Mouse (Mus musculus): Measurements from ENCODE around the gene Gm572. TPM values are rescaled to one million over a fixed set of nuclear protein-coding genes. Genes with fewer than 3 reads are reported as not detected.
A peak's percentile ranks its signal among the peaks of the same experiment; 100 is the strongest.

Gene Gm572
- polyA plus RNA-seq, 1 experiment from 2014 or later: not detected

- H3K4me2 ChIP-seq (ENCODE audit: low read depth, low read length): no peak overlapping the region
- WGBS (ENCODE audit: insufficient replicate concordance): 68% methylated on average over 15 of the region's 15 CpGs
These were observed 24.1 kb downstream of the Gm572 start for GRCm38 (mm10) chr4:148667006-148667755.

GRCm38 (mm10) chr4:148671230-148671947 lies 28.3 kb downstream of the Gm572 start:
- ATAC-seq (ENCODE audit: low read depth): peak; percentile 77
- no peak overlapping the region for H3K4me3 ChIP-seq (ENCODE audit: low read depth, low read length)
- H3K27ac ChIP-seq (ENCODE audit: low read length): no peak overlapping the region

More at GRCm38 (mm10) chr4:148667006-148667755, 24.1 kb downstream of the Gm572 start:
- Histone ChIP-seq H3K4me1 (ENCODE audit: control insufficient read depth, low read depth, low read length) (peaks cover 14% of the 10 kb centered on the region), H3K9ac (ENCODE audit: low read depth, low read length) (no peak overlapping the region), H3K9me3 (replicated peaks; ENCODE audit: control insufficient read depth, low read length) (no peaks in the 10 kb centered on the region), H3K4me3 (ENCODE audit: low read depth, low read length) (no peak overlapping the region), H3K36me3 (ENCODE audit: control insufficient read depth, insufficient read depth) (no peaks in the 10 kb centered on the region), H3K27me3 (ENCODE audit: control insufficient read depth, insufficient read depth, low read depth, low read length) (no peaks in the 10 kb centered on the region; the same call in 1 of the 2 replicates), H3K27ac (ENCODE audit: low read length) (no peak overlapping the region)
- no peak for ATAC-seq (ENCODE audit: low read depth)

GRCm38 (mm10) chr4:148675043-148675442 lies 31.9 kb downstream of the Gm572 start:
- Histone ChIP-seq H3K36me3 (ENCODE audit: control insufficient read depth, insufficient read depth) (no peaks in the 10 kb centered on the region), H3K9me3 (replicated peaks; ENCODE audit: control insufficient read depth, low read length) (no peaks in the 10 kb centered on the region), H3K4me1 (ENCODE audit: control insufficient read depth, low read depth, low read length) (peaks cover 23% of the 10 kb centered on the region), H3K9ac (ENCODE audit: low read depth, low read length) (no peak overlapping the region), H3K27ac (ENCODE audit: low read length) (no peak overlapping the region), H3K27me3 (ENCODE audit: control insufficient read depth, insufficient read depth, low read depth, low read length) (no peaks in the 10 kb centered on the region), H3K4me2 (ENCODE audit: low read depth, low read length) (no peak overlapping the region), H3K4me3 (ENCODE audit: low read depth, low read length) (no peak overlapping the region)
- WGBS (ENCODE audit: insufficient replicate concordance): 30% methylated on average over 7 of the region's 7 CpGs
- no peak for ATAC-seq (ENCODE audit: low read depth)

More at GRCm38 (mm10) chr4:148671230-148671947, 28.3 kb downstream of the Gm572 start:
- no peaks in the 10 kb centered on the region for H3K36me3 ChIP-seq (ENCODE audit: control insufficient read depth, insufficient read depth)
- no peak overlapping the region for H3K9ac ChIP-seq (ENCODE audit: low read depth, low read length)
- 6% methylated on average over 16 of the region's 16 CpGs for WGBS (ENCODE audit: insufficient replicate concordance)
- H3K4me1 ChIP-seq (ENCODE audit: control insufficient read depth, low read depth, low read length): peaks cover 21% of the 10 kb centered on the region
- no peaks in the 10 kb centered on the region for H3K27me3 ChIP-seq (ENCODE audit: control insufficient read depth, insufficient read depth, low read depth, low read length)
- peak overlapping the region; percentile 58 for H3K4me2 ChIP-seq (ENCODE audit: low read depth, low read length)
- H3K9me3 ChIP-seq (replicated peaks; ENCODE audit: control insufficient read depth, low read length): no peaks in the 10 kb centered on the region

- Histone ChIP-seq H3K36me3 (ENCODE audit: control insufficient read depth, insufficient read depth) (no peaks in the 10 kb centered on the region), H3K4me1 (ENCODE audit: control insufficient read depth, low read depth, low read length) (peaks cover 25% of the 10 kb centered on the region), H3K9me3 (replicated peaks; ENCODE audit: control insufficient read depth, low read length) (no peaks in the 10 kb centered on the region), H3K4me2 (ENCODE audit: low read depth, low read length) (no peak overlapping the region), H3K27ac (ENCODE audit: low read length) (no peak overlapping the region), H3K4me3 (ENCODE audit: low read depth, low read length) (no peak overlapping the region), H3K27me3 (ENCODE audit: control insufficient read depth, insufficient read depth, low read depth, low read length) (no peaks in the 10 kb centered on the region), H3K9ac (ENCODE audit: low read depth, low read length) (no peak overlapping the region)
- peak; percentile 12; the same call in 1 of the 2 replicates for ATAC-seq (ENCODE audit: low read depth)
- WGBS (ENCODE audit: insufficient replicate concordance): 22% methylated on average over 16 of the region's 16 CpGs
These were observed 33.3 kb downstream of the Gm572 start for GRCm38 (mm10) chr4:148676188-148676960.

- Histone ChIP-seq H3K27ac (ENCODE audit: low read length) (no peak overlapping the region), H3K4me2 (ENCODE audit: low read depth, low read length) (no peak overlapping the region), H3K4me3 (ENCODE audit: low read depth, low read length) (no peak overlapping the region), H3K4me1 (ENCODE audit: control insufficient read depth, low read depth, low read length) (peaks cover 22% of the 10 kb centered on the region), H3K9ac (ENCODE audit: low read depth, low read length) (no peak overlapping the region), H3K27me3 (ENCODE audit: control insufficient read depth, insufficient read depth, low read depth, low read length) (no peaks in the 10 kb centered on the region), H3K36me3 (ENCODE audit: control insufficient read depth, insufficient read depth) (no peaks in the 10 kb centered on the region), H3K9me3 (replicated peaks; ENCODE audit: control insufficient read depth, low read length) (no peaks in the 10 kb centered on the region)
- ATAC-seq (ENCODE audit: low read depth): no peak
- WGBS (ENCODE audit: insufficient replicate concordance): 39% methylated on average over 20 of the region's 20 CpGs
These were observed 34.0 kb downstream of the Gm572 start for GRCm38 (mm10) chr4:148676961-148677637.

GRCm38 (mm10) chr4:148678105-148678504 lies 35.0 kb downstream of the Gm572 start:
- ATAC-seq (ENCODE audit: low read depth): no peak
- Histone ChIP-seq H3K9ac (ENCODE audit: low read depth, low read length) (no peak overlapping the region), H3K4me1 (ENCODE audit: control insufficient read depth, low read depth, low read length) (peaks cover 22% of the 10 kb centered on the region), H3K4me2 (ENCODE audit: low read depth, low read length) (no peak overlapping the region), H3K27ac (ENCODE audit: low read length) (no peak overlapping the region), H3K36me3 (ENCODE audit: control insufficient read depth, insufficient read depth) (no peaks in the 10 kb centered on the region), H3K27me3 (ENCODE audit: control insufficient read depth, insufficient read depth, low read depth, low read length) (no peaks in the 10 kb centered on the region), H3K9me3 (replicated peaks; ENCODE audit: control insufficient read depth, low read length) (no peaks in the 10 kb centered on the region), H3K4me3 (ENCODE audit: low read depth, low read length) (no peak overlapping the region)
- 77% methylated on average over 7 of the region's 7 CpGs for WGBS (ENCODE audit: insufficient replicate concordance)

GRCm38 (mm10) chr4:148680505-148681067 lies 37.5 kb downstream of the Gm572 start:
- WGBS (ENCODE audit: insufficient replicate concordance): 20% methylated on average over 1 of the region's 1 CpGs
- Histone ChIP-seq H3K4me2 (ENCODE audit: low read depth, low read length) (peak overlapping the region; percentile 46), H3K9me3 (replicated peaks; ENCODE audit: control insufficient read depth, low read length) (no peaks in the 10 kb centered on the region), H3K4me3 (ENCODE audit: low read depth, low read length) (no peak overlapping the region), H3K9ac (ENCODE audit: low read depth, low read length) (0 out of 2 replicates have a peak overlapping the region, but pooled peaks have one; percentile 0), H3K36me3 (ENCODE audit: control insufficient read depth, insufficient read depth) (no peaks in the 10 kb centered on the region), H3K27me3 (ENCODE audit: control insufficient read depth, insufficient read depth, low read depth, low read length) (peaks cover 4% of the 10 kb centered on the region), H3K27ac (ENCODE audit: low read length) (peak overlapping the region; percentile 74), H3K4me1 (ENCODE audit: control insufficient read depth, low read depth, low read length) (peaks cover 22% of the 10 kb centered on the region)
- ATAC-seq (ENCODE audit: low read depth): peak; percentile 80

GRCm38 (mm10) chr4:148681429-148681828 lies 38.3 kb downstream of the Gm572 start:
- Histone ChIP-seq H3K4me1 (ENCODE audit: control insufficient read depth, low read depth, low read length) (peaks cover 15% of the 10 kb centered on the region), H3K27ac (ENCODE audit: low read length) (peak overlapping the region; percentile 74), H3K36me3 (ENCODE audit: control insufficient read depth, insufficient read depth) (no peaks in the 10 kb centered on the region), H3K27me3 (ENCODE audit: control insufficient read depth, insufficient read depth, low read depth, low read length) (peaks cover 4% of the 10 kb centered on the region), H3K9me3 (replicated peaks; ENCODE audit: control insufficient read depth, low read length) (no peaks in the 10 kb centered on the region), H3K4me2 (ENCODE audit: low read depth, low read length) (peak overlapping the region; percentile 46), H3K4me3 (ENCODE audit: low read depth, low read length) (peak overlapping the region; percentile 22), H3K9ac (ENCODE audit: low read depth, low read length) (0 out of 2 replicates have a peak overlapping the region, but pooled peaks have one; percentile 0)
- ATAC-seq (ENCODE audit: low read depth): peak; percentile 51
- WGBS (ENCODE audit: insufficient replicate concordance): 9% methylated on average over 8 of the region's 8 CpGs
